ENCODE assay signal across 8 mouse cellular contexts in the genomic region with DNA sequence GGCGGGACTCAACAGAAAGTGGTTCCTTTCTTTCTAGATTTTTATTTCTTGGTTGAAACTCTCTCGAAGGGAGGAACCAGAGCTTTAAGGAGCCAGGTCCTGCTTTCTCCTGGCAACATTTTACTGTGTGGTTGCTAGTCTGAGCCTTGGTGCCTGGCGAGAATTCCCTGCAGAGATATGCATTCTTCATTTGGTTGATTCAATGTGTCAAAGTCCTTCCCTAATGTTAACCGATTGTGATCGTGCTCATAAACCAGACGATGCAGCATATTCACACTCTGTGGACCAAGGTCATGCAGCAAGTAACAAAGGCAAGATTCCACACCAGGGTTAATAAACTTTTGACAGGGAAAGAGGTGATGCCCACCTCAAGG. TPM values are rescaled to one million over a fixed set of nuclear protein-coding genes. Genes with fewer than 3 reads are reported as not detected.
A peak's percentile ranks its signal among the peaks of the same experiment; 100 is the strongest.
DNase-seq lines count a peak whose midpoint lies in the region; ATAC-seq and TF ChIP-seq lines count a peak whose summit lies in the region.

No protein-coding gene starts in this region.

- DNase-seq in gastrocnemius, adult 2 months, result no peak
- no peak for DNase-seq in gastrocnemius, postnatal 10 days
- no peak for DNase-seq in testis, postnatal 14 days (ENCODE audit: low spot score)
- DNase-seq in c-Kit-positive CD71-positive TER-119-positive erythroid progenitor cells, embryonic 14.5 days (ENCODE audit: low spot score), result no peak
- no peak for DNase-seq in ovary, postnatal 14 days (ENCODE audit: low spot score)
- DNase-seq in kidney, adult 9 months, result no peak

- H3K9me3 ChIP-seq in liver, embryonic 15.5 days (replicated peaks), result no peaks in the 10 kb centered on the region

- intact Hi-C loops in gastrocnemius, adult 2 months (cut with DNase I), result no loop called here

- H3K27ac ChIP-seq in gastrocnemius, adult 2 months, result peak overlapping the region; percentile 70
- no peak overlapping the region for H3K27ac ChIP-seq in testis, adult 2 months (ENCODE audit: control insufficient read depth, insufficient read depth, low read depth, low read length)
- H3K27ac ChIP-seq in liver, embryonic 15.5 days (replicated peaks), result no peak overlapping the region

- H3K4me1 ChIP-seq in testis, adult 2 months (ENCODE audit: control insufficient read depth, insufficient read depth, low read length), result peaks cover 2% of the 10 kb centered on the region
- H3K4me1 ChIP-seq in liver, embryonic 15.5 days (replicated peaks), result no peaks in the 10 kb centered on the region; the same call in 1 of the 2 replicates

- peak overlapping the region; percentile 67 for H3K4me2 ChIP-seq in liver, embryonic 15.5 days

- no peak for ATAC-seq in liver, embryonic 15.5 days (ENCODE audit: insufficient read depth)

- TF ChIP-seq POLR2A in testis, adult 2 months (IDR thresholded peaks at IDR 0.05; ENCODE audit: control insufficient read depth, low read depth, low read length), result no peak

- WGBS in liver, embryonic 15.5 days (ENCODE audit: insufficient replicate concordance), result 17% methylated on average over 6 of the region's 6 CpGs

- no peak overlapping the region for H3K9ac ChIP-seq in liver, embryonic 15.5 days

- H3K4me3 ChIP-seq in gastrocnemius, adult 2 months, result peak overlapping the region; percentile 80
- peak overlapping the region; percentile 74 for H3K4me3 ChIP-seq in testis, adult 2 months (ENCODE audit: control insufficient read depth, low read depth, low read length)
- peak overlapping the region; percentile 44 for H3K4me3 ChIP-seq in liver, embryonic 15.5 days (replicated peaks)

- TF ChIP-seq CTCF in gastrocnemius, adult 2 months (IDR thresholded peaks at IDR 0.05), result no peak
- no peak for TF ChIP-seq CTCF in testis, adult 2 months (IDR thresholded peaks at IDR 0.05; ENCODE audit: control insufficient read depth, insufficient read depth, insufficient replicate concordance, low read depth, low read length)

- H3K27me3 ChIP-seq in testis, adult 2 months (ENCODE audit: control insufficient read depth, insufficient read depth, low read length), result no peaks in the 10 kb centered on the region
- H3K27me3 ChIP-seq in liver, embryonic 15.5 days, result peaks cover 50% of the 10 kb centered on the region

- no peaks in the 10 kb centered on the region for H3K36me3 ChIP-seq in testis, adult 2 months (ENCODE audit: control insufficient read depth, insufficient read depth, low read length)
- no peaks in the 10 kb centered on the region for H3K36me3 ChIP-seq in liver, embryonic 15.5 days (replicated peaks)

RNA-seq across cellular contexts. Expression of a gene that starts 0.2 kb away (rescaled TPM):
- 1 to 10 TPM; 1.4 to 1.6 TPM for total RNA-seq in gastrocnemius, adult 2 months (2021)
- total RNA-seq in gastrocnemius, postnatal 10 days (2021), result 10 to 100 TPM; 14.3 to 15.9 TPM
- polyA plus RNA-seq in testis, adult 2 months (2012; rRNA removed), result 5.5 and 7.4 TPM in 2 replicates
- polyA plus RNA-seq in liver, embryonic 15.5 days (2015; fragmentation: Nextera tagmentation; extraction: Ambion mirVana), result 0.31 and 0.41 TPM in 2 replicates

RNA-seq across cellular contexts. Expression of a gene that starts 28.4 kb away (rescaled TPM):
- total RNA-seq in gastrocnemius, adult 2 months (2021), result 1 to 10 TPM; 3.3 to 4.0 TPM
- 1 to 10 TPM; 6.0 to 7.5 TPM for total RNA-seq in gastrocnemius, postnatal 10 days (2021)
- 14.3 and 14.4 TPM in 2 replicates for polyA plus RNA-seq in testis, adult 2 months (2012; rRNA removed)
- polyA plus RNA-seq in liver, embryonic 15.5 days (2015; fragmentation: Nextera tagmentation; extraction: Ambion mirVana), result 2.6 and 2.8 TPM in 2 replicates

RNA-seq across cellular contexts. Expression of a gene that starts 30.6 kb away (rescaled TPM):
- 1 to 10 TPM; 3.4 to 6.3 TPM for total RNA-seq in gastrocnemius, adult 2 months (2021)
- total RNA-seq in gastrocnemius, postnatal 10 days (2021), result 10 to 100 TPM; 20.9 to 26.6 TPM
- 6.8 and 10.6 TPM in 2 replicates for polyA plus RNA-seq in testis, adult 2 months (2012; rRNA removed)
- polyA plus RNA-seq in liver, embryonic 15.5 days (2015; fragmentation: Nextera tagmentation; extraction: Ambion mirVana), result 4.7 and 5.0 TPM in 2 replicates

Comparison
In these comparisons a context has a peak if more than half of its experiments do, and no peak if none do; other contexts are left out.
1. RNA of a gene that starts 0.2 kb away (total RNA-seq): 14.3 to 15.9 TPM in gastrocnemius, postnatal 10 days; 1.4 to 1.6 TPM in gastrocnemius, adult 2 months; every median in the first group is over 4 times any median in the second.
2. Peak in every context shown above with its lines, with median percentiles within 50 percentile points of each other: H3K4me3 ChIP-seq.